Mouse (Mus musculus): ENCODE measurements around the gene Golga1.

GRCm38 (mm10) chr2:39004880-39005435 is 60.4 kb downstream of the Golga1 start, which contains the start of gene Arpc5l:
- TF ChIP-seq CTCF (IDR thresholded peaks at IDR 0.05; ENCODE audit: low read depth) (no peak), EP300 (IDR thresholded peaks at IDR 0.05; ENCODE audit: low read depth) (no peak)

Data from liver, postnatal 0 days (tissue).